Comparison of ENCODE assay signal across 12 mouse cellular contexts in genomic region chr5:105941951-105942350, GRCm38 (mm10).
"Had no signal": no experiment of that assay in that cellular context is flagged by ENCODE, and none has a peak within 500 bp of the region (broad histone marks: within the 10 kb centered on the region; RNA-seq: fewer than 3 reads in every experiment).

No protein-coding gene starts in this region.

- H3K4me3 ChIP-seq: kidney, embryonic 15.5 days; liver, embryonic 15.5 days; midbrain, embryonic 13.5 days; stomach, embryonic 15.5 days had no signal

- ATAC-seq: intestine, embryonic 16.5 days; midbrain, embryonic 13.5 days had no signal

- H3K9me3 ChIP-seq: kidney, embryonic 15.5 days; midbrain, embryonic 13.5 days; stomach, embryonic 15.5 days had no signal

- H3K27me3 ChIP-seq: kidney, embryonic 15.5 days; liver, embryonic 15.5 days; midbrain, embryonic 13.5 days; stomach, embryonic 15.5 days had no signal

- DNase-seq: layer of hippocampus, adult 9-11 months; layer of hippocampus, postnatal 36 days; lung, embryonic 14.5 days; right cerebral cortex, postnatal 14 days; thymus, adult 2 months; thymus, postnatal 25 days had no signal

- H3K4me1 ChIP-seq: kidney, embryonic 15.5 days; liver, embryonic 15.5 days; stomach, embryonic 15.5 days had no signal

- H3K9ac ChIP-seq: kidney, embryonic 15.5 days; liver, embryonic 15.5 days; lung, embryonic 14.5 days; midbrain, embryonic 13.5 days; stomach, embryonic 15.5 days had no signal

- H3K36me3 ChIP-seq: kidney, embryonic 15.5 days; liver, embryonic 15.5 days; midbrain, embryonic 13.5 days; stomach, embryonic 15.5 days had no signal

- H3K27ac ChIP-seq: kidney, embryonic 15.5 days; liver, embryonic 15.5 days; midbrain, embryonic 13.5 days; stomach, embryonic 15.5 days had no signal

- H3K4me2 ChIP-seq: kidney, embryonic 15.5 days; liver, embryonic 11.5 days; liver, embryonic 15.5 days; lung, embryonic 14.5 days; midbrain, embryonic 13.5 days; stomach, embryonic 15.5 days had no signal
